Mouse (Mus musculus) heart, postnatal 36 days (tissue): ENCODE measurements at regions not wholly inside any gene's neighbourhood (a gene's known extent, or its start where the extent isn't known, plus 50 kb on each side); places are given as distances from the start of the nearest gene placed in this dataset.
"Not testable (repeated sequence)": the region's sequence is repeated elsewhere in the genome, so short reads cannot be mapped to it uniquely, and the experiment has no call there.

Experiments
- DNase-seq, 2 experiments: peaks; one replicate each; pipeline ENCODE4 v3.0.0; 2021 to 2022
- intact Hi-C: fragments of 180-260 bp; cut with DNase I; formaldehyde crosslinking; loops from one replicate; pipeline ENCODE4 v1.15.1; 2025

DNA sequence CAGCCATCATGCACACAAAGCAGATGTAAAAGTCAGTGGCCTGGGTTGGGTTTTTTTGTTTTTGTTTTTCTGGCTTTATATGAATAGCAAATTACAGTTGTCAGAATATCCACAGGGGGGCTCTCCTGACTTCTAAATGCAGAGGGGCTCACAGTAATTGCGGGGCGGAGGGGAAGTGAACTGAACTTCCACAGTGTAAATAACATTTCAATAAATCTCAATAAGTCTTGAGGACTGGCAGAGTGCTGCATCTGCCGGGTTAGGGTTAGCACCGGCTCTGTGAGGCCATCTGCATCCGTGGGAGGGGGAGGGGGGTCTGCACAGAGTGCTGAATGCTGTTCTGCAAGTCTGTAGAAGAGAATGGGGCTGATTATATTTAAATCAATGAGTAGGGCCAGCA lies 50.3 kb upstream of the Arl4c start:
- no peak for DNase-seq
- intact Hi-C loops: loop anchor here (2.0 kb wide), 1 partner anchor 444 kb away; no protein-coding TSS in a partner anchor

DNA sequence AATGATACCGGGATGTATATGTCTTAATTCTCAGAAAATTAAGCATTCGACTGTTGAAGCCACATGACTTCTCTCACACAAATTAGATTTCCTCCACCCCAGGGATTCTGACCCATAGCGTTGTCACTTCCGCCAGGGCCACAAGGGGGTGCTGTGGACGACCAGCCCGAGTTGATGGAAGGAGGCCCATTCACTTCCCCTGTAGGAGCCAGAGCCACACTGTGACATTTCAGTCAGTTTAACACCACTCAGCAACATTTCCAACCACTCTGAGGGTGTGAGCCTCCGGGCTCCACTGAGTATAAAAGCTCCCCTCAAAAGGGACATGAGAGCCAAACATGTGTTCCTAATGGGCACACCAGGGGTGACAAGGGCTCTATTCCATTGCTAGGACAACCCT lies 54.6 kb upstream of the Arl4c start:
- intact Hi-C loops: loop anchor here (5.0 kb wide), 2 partner anchors 316 to 381 kb away; partner anchors contain the start of gene Sh3bp4

DNA sequence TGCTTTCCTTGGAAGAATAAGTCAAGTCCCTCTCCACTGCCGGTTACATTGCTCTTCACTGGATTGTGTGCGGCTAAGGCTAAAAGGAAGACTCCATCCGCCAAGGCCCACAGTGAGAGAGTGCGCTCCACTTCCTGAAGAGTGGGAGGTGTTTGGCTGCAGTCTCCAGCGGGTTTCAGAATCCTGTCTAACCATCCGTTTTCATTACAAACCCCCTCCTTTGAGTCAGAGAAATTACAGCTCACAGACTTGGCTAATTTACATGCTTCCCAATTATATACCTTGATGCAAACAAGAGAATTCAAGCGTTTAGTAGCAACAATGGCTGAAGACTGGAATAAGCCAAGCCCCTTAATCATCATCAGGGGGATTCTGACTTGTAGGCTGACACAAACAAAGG lies 55.1 kb upstream of the Arl4c start:
- intact Hi-C loops: loop anchor here (5.0 kb wide), 2 partner anchors 315 to 380 kb away; partner anchors contain the start of gene Sh3bp4
- DNase-seq: peak in 1 of 2 experiments; percentile 23

More for the DNA sequence above, 54.6 kb upstream of the Arl4c start:
- DNase-seq: peak; percentile 53 to 68

DNA sequence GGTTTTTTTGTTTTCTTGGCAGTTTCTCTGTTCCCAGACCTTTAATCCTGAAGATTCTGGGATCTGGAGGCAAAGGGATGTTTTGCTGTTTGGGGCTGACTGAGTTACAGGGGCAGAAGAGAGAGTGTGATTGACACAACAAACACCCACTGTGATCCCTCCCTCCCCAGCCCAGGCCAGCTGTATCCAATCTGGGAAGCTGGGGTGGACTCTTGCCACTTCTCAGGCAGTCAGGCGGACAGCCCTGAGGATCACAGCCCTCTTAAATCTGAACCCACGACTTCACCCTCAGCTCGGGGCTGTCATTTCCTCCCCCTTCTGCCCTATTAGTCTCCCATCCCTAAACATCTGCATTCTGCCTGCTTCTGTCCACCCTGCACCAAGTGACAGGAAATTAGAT lies 55.7 kb upstream of the Arl4c start:
- peak; percentile 15 to 18 for DNase-seq
- intact Hi-C loops: loop anchor here (5.0 kb wide), 2 partner anchors 315 to 380 kb away; partner anchors contain the start of gene Sh3bp4

DNA sequence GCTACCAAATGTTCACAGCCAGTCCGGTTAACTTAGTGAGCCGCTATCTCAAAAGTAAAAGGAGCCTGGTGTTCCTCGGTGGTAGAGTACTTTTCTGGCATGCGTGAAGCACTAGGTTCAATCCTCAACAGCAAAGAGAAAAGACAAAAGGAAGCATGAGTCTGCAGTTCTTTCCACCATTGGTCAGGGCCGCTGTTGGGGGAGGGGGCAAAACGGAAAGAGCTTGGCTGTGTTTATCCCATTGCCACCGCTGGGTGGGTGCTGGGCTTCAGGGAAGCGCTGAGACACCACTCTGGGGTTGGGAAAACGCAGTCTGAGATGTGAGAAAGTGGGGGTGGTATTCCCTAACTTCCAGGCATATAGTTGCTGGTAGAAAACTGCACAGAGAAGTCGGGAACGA lies 58.6 kb upstream of the Arl4c start:
- DNase-seq: no peak
- intact Hi-C loops: no loop called here

DNA sequence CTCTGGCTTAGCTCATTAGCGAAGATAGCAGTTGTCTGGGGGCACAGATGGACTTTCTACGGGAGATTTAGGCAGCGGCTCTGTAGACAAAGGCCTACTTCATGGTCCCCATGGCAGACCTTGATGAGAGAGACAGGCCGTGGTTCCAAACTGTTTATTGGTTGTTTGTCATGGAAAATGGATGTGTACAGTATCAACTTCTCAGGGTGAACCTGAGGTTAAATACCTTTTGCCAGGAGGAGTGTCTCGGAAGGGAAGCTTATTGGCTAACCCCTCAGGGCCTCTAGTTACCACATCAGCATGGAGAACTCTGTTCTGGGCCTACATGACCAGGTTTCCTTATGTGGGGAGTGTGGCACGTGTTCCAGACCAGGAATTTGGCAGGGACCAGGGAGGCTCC lies 59.1 kb upstream of the Arl4c start:
- intact Hi-C loops: no loop called here
- DNase-seq: no peak

DNA sequence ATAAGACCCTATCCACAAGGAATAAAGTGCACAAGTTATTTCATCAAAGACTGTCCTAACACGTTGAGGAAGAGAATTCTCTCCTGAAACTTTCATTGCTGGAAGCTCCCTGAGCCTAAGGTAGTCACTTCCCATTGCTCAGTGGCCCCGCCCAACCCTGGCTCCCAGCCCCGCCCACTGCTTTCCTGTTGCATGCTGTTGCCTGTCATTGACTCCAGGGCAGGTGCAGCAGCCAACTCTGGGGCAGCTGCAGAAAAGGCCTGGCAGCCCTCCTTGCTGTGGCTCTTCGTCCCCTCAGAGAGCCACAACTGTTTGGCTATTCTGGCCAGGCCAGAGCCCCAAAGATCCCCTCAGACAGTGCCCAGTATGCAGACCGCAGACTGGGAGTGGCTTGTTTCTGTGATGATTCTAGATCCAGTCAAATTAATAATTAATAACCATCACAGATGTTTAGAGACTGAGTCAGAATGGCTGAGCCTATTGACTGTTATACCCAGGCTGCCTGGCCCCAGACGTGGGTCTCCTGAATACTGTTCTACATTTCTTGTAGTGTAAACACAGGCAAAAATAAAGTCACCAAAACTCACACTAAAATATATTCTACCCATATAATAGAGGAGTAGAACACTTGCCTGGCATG lies 61.8 kb upstream of the Arl4c start:
- intact Hi-C loops: no loop called here

DNA sequence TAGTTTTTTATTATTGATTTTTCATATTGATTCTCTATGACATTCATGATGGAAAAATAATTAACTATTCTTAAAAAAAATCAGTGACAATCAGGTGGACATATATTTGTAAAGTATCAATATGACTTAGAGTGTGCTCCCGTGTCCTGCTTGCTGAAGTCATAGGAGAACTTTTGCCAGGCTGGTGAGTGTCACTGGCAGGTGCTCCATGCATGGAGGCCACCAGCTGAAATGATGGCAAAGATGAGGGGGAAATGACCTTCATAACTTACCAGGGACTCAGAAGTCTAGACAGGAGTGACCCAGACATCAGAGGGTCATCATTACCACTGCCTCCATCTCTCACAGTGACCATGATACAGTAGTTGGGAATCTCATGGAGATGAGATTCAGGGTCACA lies 62.5 kb upstream of the Arl4c start:
- DNase-seq: no peak
- intact Hi-C loops: no loop called here

More for the DNA sequence above, 61.8 kb upstream of the Arl4c start:
- no peak for DNase-seq

DNA sequence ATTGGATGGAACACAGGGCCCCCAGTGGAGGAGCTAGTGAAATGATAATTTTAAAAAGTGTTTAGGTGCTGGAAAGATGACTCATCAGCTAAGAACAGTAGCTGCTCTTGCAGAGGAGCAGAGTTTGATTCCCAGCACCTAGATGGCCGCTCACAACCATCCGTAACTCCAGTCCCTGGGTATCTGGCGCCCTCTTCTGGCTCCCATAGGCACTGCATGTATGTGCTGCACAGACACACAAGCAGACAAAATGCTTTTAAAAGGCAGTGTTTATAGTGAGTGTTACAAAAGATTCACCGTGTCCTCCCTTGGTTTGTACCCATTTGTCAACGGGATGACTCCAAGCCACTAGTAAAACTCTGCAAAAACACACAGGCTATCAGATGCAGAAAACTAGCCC lies 75.0 kb upstream of the Arl4c start:
- no peak for DNase-seq
- intact Hi-C loops: no loop called here

DNA sequence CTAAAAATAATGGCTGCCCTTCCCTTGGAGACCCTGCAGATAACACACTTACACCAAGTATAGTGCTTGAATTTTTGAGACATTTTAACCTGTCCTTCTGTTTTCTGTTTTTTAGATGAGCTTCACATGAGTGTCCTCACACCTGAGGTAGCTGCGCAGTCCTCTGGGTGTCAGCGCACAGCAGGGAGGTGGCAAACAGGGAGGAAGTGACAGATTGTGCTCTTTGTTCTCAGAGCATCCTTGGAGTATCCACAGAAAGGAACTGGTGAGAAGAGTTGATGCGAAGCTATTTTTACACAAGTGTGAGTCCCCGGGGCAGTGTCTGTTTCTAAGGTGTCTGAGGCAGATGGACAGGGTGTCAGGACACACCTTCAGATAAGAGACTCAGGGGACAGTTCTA lies 78.2 kb upstream of the Arl4c start:
- DNase-seq: no peak
- intact Hi-C loops: no loop called here

DNA sequence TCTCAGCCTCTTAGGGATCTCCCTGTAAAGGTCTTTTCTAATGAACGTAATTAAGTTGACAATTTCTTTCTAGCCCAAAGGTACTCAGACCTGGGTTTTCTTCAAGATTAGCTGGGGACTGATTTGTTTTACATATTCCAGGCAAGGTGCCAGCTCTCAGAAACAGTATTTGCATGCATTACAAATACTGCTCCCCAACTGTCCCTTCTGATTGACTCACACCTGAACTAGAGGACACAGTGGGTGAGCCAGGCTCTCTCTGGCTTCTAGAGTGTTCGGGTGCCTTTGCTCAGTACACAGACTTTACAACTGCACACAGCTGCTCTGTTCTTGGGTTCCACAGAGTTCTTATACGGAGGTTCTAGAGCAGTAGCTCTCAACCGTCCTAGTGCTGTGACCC lies 81.1 kb upstream of the Arl4c start:
- intact Hi-C loops: no loop called here
- no peak for DNase-seq

DNA sequence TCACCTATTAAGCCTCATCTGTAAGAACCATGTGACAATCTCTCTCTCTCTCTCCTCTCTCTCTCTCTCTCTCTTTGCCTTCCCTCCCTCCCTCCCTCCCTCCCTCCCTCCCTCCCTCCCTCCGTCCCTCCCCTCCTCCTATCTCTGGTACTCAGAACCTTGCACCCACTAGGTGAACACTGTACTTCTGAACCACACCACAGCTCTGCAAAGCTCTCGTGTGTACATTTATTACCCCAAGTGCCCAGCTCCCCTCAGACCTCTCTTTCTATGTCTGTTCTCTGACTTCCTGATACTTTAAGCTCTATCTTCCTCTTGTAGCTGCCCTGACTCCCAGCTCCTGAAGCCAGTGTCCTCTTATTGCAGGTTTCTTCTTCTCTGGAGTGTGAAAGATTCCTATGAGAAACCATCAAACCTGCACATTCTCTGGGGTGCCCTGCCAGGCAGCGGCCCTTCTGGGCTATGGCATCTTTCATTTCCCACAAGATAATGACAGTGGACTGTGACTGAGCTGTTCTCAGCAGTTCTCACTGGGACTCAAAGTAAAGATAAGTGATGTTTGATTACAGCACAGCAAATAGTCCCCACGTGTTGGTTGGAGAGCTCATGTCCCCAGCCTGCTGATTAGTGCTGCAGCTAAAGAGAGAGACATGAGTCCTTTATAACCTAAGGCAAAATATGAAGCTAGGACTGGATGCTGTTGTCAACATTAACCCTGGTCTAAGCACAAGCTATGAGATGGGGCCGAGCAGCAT lies 83.0 kb upstream of the Arl4c start:
- no peak for DNase-seq
- intact Hi-C loops: no loop called here

DNA sequence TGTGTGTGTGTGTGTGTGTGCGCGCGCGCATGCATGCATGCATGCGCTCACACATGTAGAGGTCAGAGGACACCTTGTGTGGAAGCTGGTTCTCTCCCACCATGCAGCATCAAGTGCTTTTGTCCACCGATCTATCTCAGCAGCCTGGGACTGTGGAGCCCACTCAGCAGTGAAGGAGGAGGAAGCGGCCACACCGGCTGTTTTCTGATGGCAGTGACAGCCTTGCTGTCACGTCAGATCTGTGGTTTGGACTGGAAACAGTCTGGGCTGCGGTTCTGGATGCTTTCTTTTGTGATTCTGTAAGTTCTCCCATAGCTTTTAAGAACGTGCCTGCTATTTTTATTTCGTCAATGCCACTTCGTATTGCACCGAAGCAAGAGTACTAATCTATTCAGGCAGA lies 84.0 kb upstream of the Arl4c start:
- DNase-seq: no peak
- intact Hi-C loops: no loop called here

DNA sequence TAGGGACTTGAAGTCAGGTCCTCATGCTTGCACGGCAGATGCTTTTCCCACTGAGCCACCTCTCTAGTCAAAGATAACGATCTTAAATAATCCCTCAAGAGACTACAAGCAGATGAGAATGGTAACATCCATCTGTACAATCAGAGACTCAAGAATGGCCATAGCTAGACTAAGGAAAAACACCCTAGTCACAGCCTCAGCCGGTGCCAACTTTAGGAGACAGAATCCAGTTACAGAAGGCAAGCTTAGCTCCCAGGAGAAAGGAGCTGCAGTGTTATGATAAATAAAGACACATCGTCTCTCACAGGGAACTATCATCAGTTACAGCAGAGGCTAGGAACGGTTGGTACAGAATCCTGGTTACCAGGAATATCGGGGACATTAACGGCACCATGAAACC lies 88.7 kb upstream of the Arl4c start:
- no peak for DNase-seq
- intact Hi-C loops: no loop called here

DNA sequence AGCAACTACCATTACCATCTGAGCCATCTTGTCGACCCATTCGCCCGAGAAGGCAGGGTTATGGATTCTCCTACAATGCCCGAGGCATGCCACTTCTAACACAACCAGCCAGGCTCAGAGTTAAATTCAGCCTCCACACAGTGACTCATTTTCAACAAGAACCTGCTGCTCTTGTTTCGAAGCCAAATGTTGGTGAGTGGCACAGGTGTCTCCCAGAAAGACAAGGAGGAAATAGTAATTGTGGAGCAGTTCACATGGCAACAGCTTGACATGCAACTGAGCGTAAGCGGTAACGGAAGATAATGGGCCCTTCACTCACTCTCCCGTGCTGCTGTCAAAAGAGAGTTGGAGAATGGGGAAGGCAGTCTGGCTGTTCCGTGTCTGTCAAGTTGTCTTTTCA lies 92.9 kb upstream of the Arl4c start:
- intact Hi-C loops: no loop called here
- no peak for DNase-seq

DNA sequence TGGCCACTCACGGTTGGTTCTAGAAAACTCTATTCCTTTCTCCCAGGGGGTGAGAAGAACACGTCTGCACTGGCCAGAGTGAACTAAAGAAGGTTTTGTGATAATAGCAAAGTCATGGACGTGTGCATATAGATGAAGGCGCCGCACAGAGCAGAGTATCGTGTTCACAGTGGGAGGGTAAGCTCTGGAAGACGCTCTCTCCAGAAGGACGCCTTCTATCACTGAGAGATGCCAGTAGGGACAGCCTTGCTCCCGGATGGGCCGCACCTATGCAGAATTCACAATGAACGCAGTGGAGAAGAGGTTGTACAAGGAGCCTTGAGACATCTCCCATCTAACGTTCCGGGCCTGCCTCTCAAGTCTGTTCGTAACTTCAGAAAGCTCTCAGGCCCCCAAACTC lies 96.5 kb upstream of the Arl4c start:
- intact Hi-C loops: no loop called here
- DNase-seq: no peak

DNA sequence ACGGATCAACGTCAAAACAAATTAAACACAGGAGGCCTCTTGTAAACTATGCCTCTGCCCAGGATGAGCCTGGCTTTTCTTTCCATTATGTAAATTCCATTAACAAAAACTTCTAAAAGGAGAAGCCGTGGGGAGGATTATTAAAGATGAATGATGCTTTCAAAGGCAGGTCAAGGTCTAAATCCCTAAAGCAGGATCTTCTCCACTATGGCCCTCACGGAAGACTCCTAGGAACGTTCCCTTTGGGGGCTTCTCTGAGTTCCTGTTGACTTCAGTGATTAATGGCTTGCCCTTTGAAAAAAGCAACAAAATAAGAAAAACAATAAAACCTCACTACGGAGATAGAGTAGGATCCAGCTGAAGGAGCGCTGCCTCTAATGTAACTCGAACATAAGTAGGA lies 96.9 kb upstream of the Arl4c start:
- DNase-seq: no peak
- intact Hi-C loops: no loop called here

DNA sequence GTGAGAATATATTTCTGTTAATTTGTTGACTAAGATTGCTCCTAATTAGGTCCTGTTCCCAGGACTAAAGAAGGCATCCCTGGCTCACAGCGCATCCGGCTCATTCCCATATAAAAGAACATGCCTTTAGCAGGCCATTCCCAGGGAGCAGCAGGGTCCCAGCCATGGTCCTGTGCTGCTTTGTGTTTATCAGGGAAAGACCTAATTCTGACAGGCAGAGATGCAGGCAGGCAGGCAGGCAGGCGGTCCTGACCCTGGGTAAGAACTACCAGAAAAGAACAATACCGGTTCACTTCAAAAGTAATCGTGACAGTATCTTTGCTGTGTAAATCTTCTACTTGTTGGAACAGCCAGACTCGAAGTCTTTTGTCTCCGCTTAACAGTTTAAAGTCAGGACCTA lies 97.3 kb upstream of the Arl4c start:
- DNase-seq: no peak
- intact Hi-C loops: no loop called here

DNA sequence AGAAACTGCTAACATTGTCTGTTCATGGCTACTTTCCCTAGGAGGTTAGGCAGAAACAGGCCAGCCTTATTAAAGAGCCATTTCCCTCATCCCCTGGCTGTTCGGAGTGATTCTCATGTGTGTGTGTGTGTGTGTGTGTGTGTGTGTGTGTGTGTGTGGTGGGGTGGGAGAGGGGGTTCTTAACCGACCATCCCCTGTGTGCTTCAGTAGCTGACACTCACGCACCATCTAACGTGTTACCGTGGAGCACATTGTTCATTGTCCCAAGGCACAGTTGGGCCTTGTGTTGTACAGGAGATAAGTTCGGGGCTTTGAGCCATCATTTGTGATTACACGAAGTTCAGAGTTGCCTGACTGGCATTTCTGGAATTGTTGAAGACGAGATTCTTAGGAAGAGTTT lies 97.8 kb upstream of the Arl4c start:
- intact Hi-C loops: no loop called here
- DNase-seq: no peak

DNA sequence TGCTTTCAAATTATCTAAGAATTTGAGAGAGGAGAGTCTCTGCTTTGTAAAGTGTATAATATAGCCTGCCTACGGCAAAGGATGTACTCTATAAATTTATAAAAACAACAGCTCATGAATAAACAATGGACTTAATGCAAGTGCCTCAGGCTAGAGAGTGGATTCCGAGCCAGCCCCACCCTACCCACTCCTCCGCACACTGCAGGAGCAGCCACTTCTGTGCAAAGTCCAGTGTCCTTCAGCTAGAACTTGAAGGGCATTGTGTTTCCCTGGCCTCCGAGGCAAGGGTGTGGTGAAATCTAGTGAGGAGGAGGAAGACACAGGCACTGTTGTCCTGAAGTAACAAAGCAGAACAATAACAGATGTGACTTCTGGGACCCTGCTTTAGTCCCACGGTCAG lies 98.4 kb upstream of the Arl4c start:
- intact Hi-C loops: no loop called here

DNA sequence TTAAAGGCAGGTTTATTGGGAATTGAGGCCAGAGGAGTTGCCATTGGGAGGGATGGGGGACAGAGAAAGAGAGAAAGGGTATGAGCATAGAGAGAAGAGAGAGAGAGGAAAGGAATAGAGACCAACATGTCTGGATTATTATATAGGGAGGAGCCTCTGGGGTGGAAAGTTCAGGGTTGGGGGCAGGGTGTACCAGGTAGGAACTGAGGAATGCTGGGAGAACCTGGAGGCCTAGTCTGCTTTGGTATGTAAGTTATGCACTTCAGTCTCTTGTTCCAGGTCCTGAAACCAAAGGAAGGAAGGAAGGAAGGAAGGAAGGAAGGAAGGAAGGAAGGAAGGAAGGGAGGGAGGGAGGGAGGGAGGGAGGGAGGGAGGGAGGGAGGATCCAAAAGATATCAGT lies 99.1 kb upstream of the Arl4c start:
- intact Hi-C loops: not testable (repeated sequence)

More for the DNA sequence above, 98.4 kb upstream of the Arl4c start:
- DNase-seq: no peak

DNA sequence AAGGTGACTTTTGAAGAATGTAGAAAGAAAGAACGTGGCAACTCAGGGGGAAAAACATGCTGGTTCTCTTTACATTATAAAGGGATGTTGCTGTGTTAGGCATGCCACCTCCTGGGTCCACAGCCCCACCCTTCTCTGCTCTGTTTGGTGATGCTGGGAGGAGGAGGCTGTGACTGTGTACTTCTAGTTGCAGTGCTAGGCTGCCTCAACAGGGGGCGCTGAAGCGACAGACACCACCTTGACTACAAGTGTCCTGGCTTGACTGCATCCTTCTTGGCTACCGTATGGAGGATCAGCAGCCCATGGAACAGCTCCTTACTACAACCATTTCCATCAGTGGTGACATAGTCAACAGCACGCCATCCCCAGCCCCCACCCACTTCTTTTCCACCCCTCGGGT lies 104.9 kb upstream of the Arl4c start:
- DNase-seq: peak; percentile 13 to 35
- intact Hi-C loops: no loop called here

More for the DNA sequence above, 99.1 kb upstream of the Arl4c start:
- not testable (repeated sequence) for DNase-seq
